Mouse (Mus musculus): ENCODE results near the gene Il18rap. TPM values are rescaled to one million over a fixed set of nuclear protein-coding genes. Genes with fewer than 3 reads are reported as not detected.

Gene Il18rap
- not detected for polyA plus RNA-seq (2015; fragmentation: Illumina TruSeq; extraction: RNeasy Lipid Tissue Mini Kit (QIAGEN cat#74804); ENCODE audit: low read depth, low replicate concordance)

GRCm38 (mm10) chr1:40514851-40515585 lies at the start of gene Il18rap:
Gene Il18rap, plus strand, starts transcription at chr1:40515362.

DNA sequence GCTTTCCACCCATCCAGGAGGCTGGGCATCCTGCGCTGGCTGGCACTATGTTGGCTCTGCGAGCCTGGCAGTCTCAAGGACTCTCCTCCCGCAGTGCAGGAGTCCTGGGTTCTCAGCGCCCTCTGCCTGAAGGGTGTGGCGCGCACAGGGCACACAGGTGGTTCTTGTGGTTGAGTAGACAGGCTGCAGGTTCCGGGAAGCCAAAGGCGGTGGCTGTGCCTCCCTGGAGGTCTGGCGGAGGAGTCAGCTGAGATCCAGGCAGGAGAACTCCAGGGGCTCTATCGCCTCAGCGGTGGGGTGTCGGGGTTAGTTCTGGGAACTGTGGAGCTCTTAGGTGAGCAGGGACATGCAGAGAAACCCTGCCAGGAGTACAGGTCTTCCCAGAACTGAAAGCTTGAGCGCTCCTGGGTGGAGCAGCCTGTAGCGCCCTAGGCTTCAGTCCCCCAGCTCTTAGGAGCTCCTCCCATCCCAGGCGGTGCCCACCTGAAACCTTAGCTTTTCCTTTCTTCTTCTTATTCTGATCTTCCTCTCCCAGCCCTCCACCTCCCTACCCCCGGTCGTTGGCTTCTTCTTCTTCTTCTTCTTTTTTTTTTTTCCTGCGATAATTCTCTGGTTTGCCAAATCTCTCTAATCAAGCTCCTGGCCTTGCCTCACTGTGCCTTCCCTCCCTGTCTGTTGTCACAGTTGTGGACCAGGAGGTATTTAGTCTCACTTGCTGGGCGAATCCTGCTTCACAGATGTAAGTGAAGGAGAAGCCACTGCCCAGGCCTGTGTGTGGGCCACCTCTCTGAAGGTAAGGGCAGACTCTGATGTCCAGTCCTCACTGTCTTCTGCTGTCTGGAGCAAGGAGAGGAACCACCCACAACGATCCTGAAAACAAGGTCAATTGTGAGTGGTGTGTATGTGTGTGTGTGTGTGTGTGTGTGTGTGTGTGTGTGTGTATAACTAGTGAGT lies 49.4 kb upstream of the Il18rap start, which contains the start of gene Il18r1:
TSS of gene Il18r1 (plus strand) at position 76 of the 954 bp plus-strand sequence.

DNA sequence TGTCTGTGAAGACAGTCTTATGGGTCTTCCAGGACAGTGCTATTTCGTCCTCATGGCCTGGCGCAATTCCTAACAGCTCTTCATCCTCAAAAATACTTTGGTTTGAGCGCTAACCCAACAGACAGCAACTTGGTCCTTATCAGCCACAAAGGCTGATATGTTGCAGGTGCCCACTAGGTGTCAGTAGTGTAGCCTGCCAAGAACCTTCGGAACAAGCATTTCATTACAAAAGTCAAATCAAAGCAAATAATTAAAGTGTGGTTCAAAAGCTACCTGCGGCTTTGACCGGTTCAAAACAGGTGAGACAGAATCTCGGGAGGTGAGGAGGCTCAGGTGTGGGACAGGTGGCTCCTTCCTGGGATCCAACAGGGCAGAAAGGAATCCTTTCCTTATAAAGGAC lies 64.6 kb downstream of the Il18rap start, which contains the start of gene Slc9a4:
TSS of gene Slc9a4 (plus strand) at position 298 of the 400 bp plus-strand sequence.

Other genes with a start within 250 kb of the Il18rap start
- 0.58 TPM for gene Il1rl2, start 190.8 kb upstream of the Il18rap start, polyA plus RNA-seq (2015; fragmentation: Illumina TruSeq; extraction: RNeasy Lipid Tissue Mini Kit (QIAGEN cat#74804); ENCODE audit: low read depth, low replicate concordance)
- 0.09 TPM for gene Il1rl1, start 85.8 kb upstream of the Il18rap start, polyA plus RNA-seq (2015; fragmentation: Illumina TruSeq; extraction: RNeasy Lipid Tissue Mini Kit (QIAGEN cat#74804); ENCODE audit: low read depth, low replicate concordance)
- gene Il18r1, start 49.8 kb upstream of the Il18rap start, polyA plus RNA-seq (2015; fragmentation: Illumina TruSeq; extraction: RNeasy Lipid Tissue Mini Kit (QIAGEN cat#74804); ENCODE audit: low read depth, low replicate concordance) = not detected
- gene Slc9a4, start 64.7 kb downstream of the Il18rap start, polyA plus RNA-seq (2015; fragmentation: Illumina TruSeq; extraction: RNeasy Lipid Tissue Mini Kit (QIAGEN cat#74804); ENCODE audit: low read depth, low replicate concordance) = 2.1 TPM
- gene Slc9a2, start 165.2 kb downstream of the Il18rap start, polyA plus RNA-seq (2015; fragmentation: Illumina TruSeq; extraction: RNeasy Lipid Tissue Mini Kit (QIAGEN cat#74804); ENCODE audit: low read depth, low replicate concordance) = 3.2 TPM